Mouse (Mus musculus): ENCODE results near the gene Gm14137.

GRCm38 (mm10) chr2:119147160-119147678, 27.1 kb upstream of the Gm14137 start:
- no peak for TF ChIP-seq POLR2A (IDR thresholded peaks at IDR 0.05; ENCODE audit: borderline replicate concordance, low read depth, low read length)
- TF ChIP-seq CTCF (IDR thresholded peaks at IDR 0.05; ENCODE audit: low read depth, low read length): no peak
